Mouse (Mus musculus) heart, postnatal 10 days (tissue): Measurements from ENCODE around the gene Cdc123. TPM values are rescaled to one million over a fixed set of nuclear protein-coding genes. Genes with fewer than 3 reads are reported as not detected.

Experiments
- total RNA-seq, 2 experiments: library from RNA; stranded (reverse); gene quantifications; 2 replicates each; pipeline ENCODE4 v1.2.3; 2021

Gene Cdc123
- total RNA-seq, 2 experiments from 2014 or later, result 85.3 to 92.4 TPM

Other genes with a start within 250 kb of the Cdc123 start
- 1 to 10 TPM; 4.3 to 7.5 TPM for gene Camk1d, start 130.6 kb downstream of the Cdc123 start, total RNA-seq
- gene Nudt5, start 145 bp downstream of the Cdc123 start, total RNA-seq, result 10 to 100 TPM; 23.4 to 26.3 TPM
- gene Gm13199, start 17.8 kb upstream of the Cdc123 start, total RNA-seq, result not detected
- gene Sec61a2, start 50.3 kb upstream of the Cdc123 start, total RNA-seq, result 10 to 100 TPM; 20.3 to 23.6 TPM
- 1 to 10 TPM; 1.6 TPM for gene Dhtkd1, start 97.6 kb upstream of the Cdc123 start, total RNA-seq
- 10 to 100 TPM; 11.6 to 15.5 TPM for gene Upf2, start 106.3 kb upstream of the Cdc123 start, total RNA-seq